Mouse (Mus musculus): ENCODE measurements around the gene C2cd3. TPM values are rescaled to one million over a fixed set of nuclear protein-coding genes. Genes with fewer than 3 reads are reported as not detected.

The C2cd3 gene
- polyA plus RNA-seq, 1 experiment: not detected

- peaks cover 18% of the 10 kb centered on the region for H3K4me1 ChIP-seq (ENCODE audit: control insufficient read depth, insufficient read depth, low read length)
- H3K4me3 ChIP-seq (ENCODE audit: insufficient read depth, low read depth, low read length): no peak overlapping the region
- no peak overlapping the region for H3K27ac ChIP-seq (ENCODE audit: insufficient read depth, low read depth, low read length)
- 91% methylated on average over 9 of the region's 9 CpGs for WGBS
- TF ChIP-seq CTCF (IDR thresholded peaks at IDR 0.05; ENCODE audit: insufficient read depth, low read depth, low read length) (no peak), POLR2A (IDR thresholded peaks at IDR 0.05; ENCODE audit: insufficient read depth, low read depth, low read length) (no peak)
These were observed 91.2 kb downstream of the C2cd3 start for GRCm38 (mm10) chr7:100463194-100463593.

DNA sequence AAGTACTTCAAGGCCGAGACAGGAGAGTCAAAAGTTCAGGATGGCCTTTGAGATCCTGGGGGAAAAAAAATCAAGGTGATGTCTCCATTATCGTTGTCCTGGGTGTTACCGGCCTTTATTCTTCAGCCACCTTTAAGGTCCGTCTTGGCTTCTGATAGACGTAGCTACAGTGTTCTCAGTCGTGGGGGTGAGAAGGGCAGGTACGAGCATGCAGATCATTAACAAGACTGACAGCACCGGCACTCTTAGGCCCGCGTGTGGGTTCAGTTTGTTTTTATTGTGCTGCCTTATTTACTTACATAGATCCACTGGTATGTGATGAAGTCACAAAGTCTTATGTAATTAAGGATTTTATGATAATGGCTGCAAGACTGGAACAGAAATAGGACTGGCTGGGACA, 91.7 kb downstream of the C2cd3 start:
- no peak for TF ChIP-seq CTCF (IDR thresholded peaks at IDR 0.05; ENCODE audit: insufficient read depth, low read depth, low read length)
- TF ChIP-seq POLR2A (IDR thresholded peaks at IDR 0.05; ENCODE audit: insufficient read depth, low read depth, low read length): no peak
- H3K27ac ChIP-seq (ENCODE audit: insufficient read depth, low read depth, low read length): no peak overlapping the region
- no peak overlapping the region for H3K4me3 ChIP-seq (ENCODE audit: insufficient read depth, low read depth, low read length)
- H3K4me1 ChIP-seq (ENCODE audit: control insufficient read depth, insufficient read depth, low read length): peaks cover 18% of the 10 kb centered on the region
- WGBS: 92% methylated on average over 10 of the region's 10 CpGs

- TF ChIP-seq CTCF (IDR thresholded peaks at IDR 0.05; ENCODE audit: insufficient read depth, low read depth, low read length) (no peak), POLR2A (IDR thresholded peaks at IDR 0.05; ENCODE audit: insufficient read depth, low read depth, low read length) (no peak)
- no peak overlapping the region for H3K27ac ChIP-seq (ENCODE audit: insufficient read depth, low read depth, low read length)
- peaks cover 18% of the 10 kb centered on the region for H3K4me1 ChIP-seq (ENCODE audit: control insufficient read depth, insufficient read depth, low read length)
- no peak overlapping the region for H3K4me3 ChIP-seq (ENCODE audit: insufficient read depth, low read depth, low read length)
- 95% methylated on average over 7 of the region's 7 CpGs for WGBS
These were observed 92.2 kb downstream of the C2cd3 start for GRCm38 (mm10) chr7:100464248-100464647.

GRCm38 (mm10) chr7:100465248-100465647, 93.2 kb downstream of the C2cd3 start:
- WGBS: 82% methylated on average over 4 of the region's 4 CpGs
- H3K4me1 ChIP-seq (ENCODE audit: control insufficient read depth, insufficient read depth, low read length): peaks cover 18% of the 10 kb centered on the region
- TF ChIP-seq POLR2A (IDR thresholded peaks at IDR 0.05; ENCODE audit: insufficient read depth, low read depth, low read length) (no peak), CTCF (IDR thresholded peaks at IDR 0.05; ENCODE audit: insufficient read depth, low read depth, low read length) (no peak)
- peak overlapping the region; percentile 20; the same call in 1 of the 2 replicates for H3K27ac ChIP-seq (ENCODE audit: insufficient read depth, low read depth, low read length)
- H3K4me3 ChIP-seq (ENCODE audit: insufficient read depth, low read depth, low read length): no peak overlapping the region

GRCm38 (mm10) chr7:100465656-100466309, 93.8 kb downstream of the C2cd3 start:
- peak overlapping the region; percentile 20; the same call in 1 of the 2 replicates for H3K27ac ChIP-seq (ENCODE audit: insufficient read depth, low read depth, low read length)
- H3K4me1 ChIP-seq (ENCODE audit: control insufficient read depth, insufficient read depth, low read length): peaks cover 18% of the 10 kb centered on the region
- no peak overlapping the region for H3K4me3 ChIP-seq (ENCODE audit: insufficient read depth, low read depth, low read length)
- TF ChIP-seq CTCF (IDR thresholded peaks at IDR 0.05; ENCODE audit: insufficient read depth, low read depth, low read length) (no peak), POLR2A (IDR thresholded peaks at IDR 0.05; ENCODE audit: insufficient read depth, low read depth, low read length) (no peak)
- WGBS: 48% methylated on average over 5 of the region's 5 CpGs

- H3K4me3 ChIP-seq (ENCODE audit: insufficient read depth, low read depth, low read length): no peak overlapping the region
- TF ChIP-seq CTCF (IDR thresholded peaks at IDR 0.05; ENCODE audit: insufficient read depth, low read depth, low read length) (no peak), POLR2A (IDR thresholded peaks at IDR 0.05; ENCODE audit: insufficient read depth, low read depth, low read length) (no peak)
- no peak overlapping the region for H3K27ac ChIP-seq (ENCODE audit: insufficient read depth, low read depth, low read length)
- H3K4me1 ChIP-seq (ENCODE audit: control insufficient read depth, insufficient read depth, low read length): peaks cover 11% of the 10 kb centered on the region
- WGBS: 93% methylated on average over 11 of the region's 11 CpGs
These were observed 94.9 kb downstream of the C2cd3 start for GRCm38 (mm10) chr7:100466781-100467510.

DNA sequence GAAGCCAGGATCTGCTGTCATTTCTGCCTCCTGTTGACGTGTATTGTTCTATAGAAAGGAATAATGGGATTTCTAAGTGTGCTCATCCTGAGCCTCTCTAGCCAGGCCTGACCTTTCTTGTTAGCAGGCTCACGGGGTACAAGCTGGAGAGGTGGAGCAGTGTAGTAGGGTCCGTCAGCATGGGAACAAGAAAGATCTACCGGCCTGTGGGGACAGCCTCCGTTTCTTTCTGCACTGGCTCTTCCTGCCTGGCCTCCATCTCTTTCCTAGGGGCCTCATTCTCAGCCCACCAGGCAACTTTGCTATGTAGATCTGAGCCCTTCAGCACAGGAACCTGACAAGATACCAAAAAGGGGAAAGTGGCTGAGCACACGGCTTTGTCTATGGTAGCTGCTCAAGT, 96.7 kb downstream of the C2cd3 start:
- Histone ChIP-seq H3K4me1 (ENCODE audit: control insufficient read depth, insufficient read depth, low read length) (peaks cover 11% of the 10 kb centered on the region), H3K4me3 (ENCODE audit: insufficient read depth, low read depth, low read length) (no peak overlapping the region), H3K27ac (ENCODE audit: insufficient read depth, low read depth, low read length) (no peak overlapping the region)
- WGBS: 94% methylated on average over 6 of the region's 6 CpGs
- no peak for TF ChIP-seq POLR2A (IDR thresholded peaks at IDR 0.05; ENCODE audit: insufficient read depth, low read depth, low read length)
- TF ChIP-seq CTCF (IDR thresholded peaks at IDR 0.05; ENCODE audit: insufficient read depth, low read depth, low read length): no peak

GRCm38 (mm10) chr7:100469502-100469901, 97.5 kb downstream of the C2cd3 start:
- TF ChIP-seq POLR2A (IDR thresholded peaks at IDR 0.05; ENCODE audit: insufficient read depth, low read depth, low read length): no peak
- no peak for TF ChIP-seq CTCF (IDR thresholded peaks at IDR 0.05; ENCODE audit: insufficient read depth, low read depth, low read length)
- Histone ChIP-seq H3K4me3 (ENCODE audit: insufficient read depth, low read depth, low read length) (no peak overlapping the region), H3K27ac (ENCODE audit: insufficient read depth, low read depth, low read length) (no peak overlapping the region), H3K4me1 (ENCODE audit: control insufficient read depth, insufficient read depth, low read length) (peaks cover 11% of the 10 kb centered on the region; the same call in 1 of the 2 replicates)
- 96% methylated on average over 1 of the region's 1 CpGs for WGBS

DNA sequence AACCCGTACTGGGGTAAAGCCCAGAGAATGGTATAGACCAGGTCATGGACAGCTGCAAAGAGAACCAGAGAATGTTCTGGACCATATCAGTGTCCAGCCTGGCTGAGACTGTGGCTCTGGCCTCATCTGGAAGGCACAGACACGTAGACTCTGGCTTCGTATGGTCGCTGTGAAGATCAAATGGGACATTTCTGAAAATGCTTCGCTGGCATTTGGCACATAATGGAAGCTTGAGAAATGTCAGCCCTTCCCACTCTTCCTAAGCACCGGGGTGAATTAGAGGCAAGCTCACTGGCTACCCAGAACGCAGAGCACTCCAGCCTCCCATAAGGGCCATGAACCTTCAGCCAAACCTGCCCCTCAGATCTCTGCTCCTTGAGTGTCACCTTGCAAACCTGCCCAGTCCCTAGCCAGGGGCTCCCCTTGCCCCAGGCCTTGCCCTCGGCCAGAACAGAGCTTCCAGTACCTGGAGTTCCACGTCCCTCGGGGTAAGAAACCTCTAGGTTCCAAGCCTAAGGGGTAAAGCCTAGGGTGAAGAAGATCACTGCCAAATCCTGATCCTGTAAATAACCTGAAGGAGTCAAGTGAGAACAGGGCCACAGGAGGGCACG, 98.9 kb downstream of the C2cd3 start:
- Histone ChIP-seq H3K27ac (ENCODE audit: insufficient read depth, low read depth, low read length) (no peak overlapping the region), H3K4me1 (ENCODE audit: control insufficient read depth, insufficient read depth, low read length) (peaks cover 5% of the 10 kb centered on the region; the same call in 1 of the 2 replicates), H3K4me3 (ENCODE audit: insufficient read depth, low read depth, low read length) (no peak overlapping the region)
- 94% methylated on average over 11 of the region's 11 CpGs for WGBS
- TF ChIP-seq POLR2A (IDR thresholded peaks at IDR 0.05; ENCODE audit: insufficient read depth, low read depth, low read length) (no peak), CTCF (IDR thresholded peaks at IDR 0.05; ENCODE audit: insufficient read depth, low read depth, low read length) (no peak)

All from olfactory bulb, adult 2 months (tissue).